Mouse (Mus musculus) pancreas, adult 10 weeks (tissue): ENCODE results near the gene Ska2. TPM values are rescaled to one million over a fixed set of nuclear protein-coding genes. Genes with fewer than 3 reads are reported as not detected.

Experiments
- polyA plus RNA-seq: library from polyadenylated mRNA; stranded (reverse); fragments of 350-450 nt; fragmentation: Illumina TruSeq; extraction: RNeasy Lipid Tissue Mini Kit (QIAGEN cat#74804); gene quantifications from one replicate; pipeline ENCODE4 v1.2.3, GENCODE M21; 2015; ENCODE audit warnings: low read depth, low replicate concordance; ENCODE audit not compliant: insufficient read depth

Gene Ska2
- 3.9 TPM for polyA plus RNA-seq

GRCm38 (mm10) chr11:87108755-87109518, at the start of gene Ska2:
TSS of gene Ska2 (plus strand) at chr11:87109234.

GRCm38 (mm10) chr11:87073866-87074440, 35.1 kb upstream of the Ska2 start, which contains the start of gene Gdpd1:
TSS of gene Gdpd1 (minus strand) at chr11:87074062.

GRCm38 (mm10) chr11:87086290-87086984, 22.6 kb upstream of the Ska2 start, which contains the start of gene Smg8:
TSS of gene Smg8 (minus strand) at chr11:87086774.

GRCm38 (mm10) chr11:87108409-87108754, 652 bp upstream of the Ska2 start, which contains the start of gene Prr11:
TSS of gene Prr11 (minus strand) at chr11:87108708.

GRCm38 (mm10) chr11:87126824-87127816, 18.1 kb downstream of the Ska2 start, which contains the start of gene Trim37:
TSS of gene Trim37 (plus strand) at chr11:87127077.

Other genes with a start within 250 kb of the Ska2 start
- 5.9 TPM for gene Ypel2, start 115.5 kb upstream of the Ska2 start, polyA plus RNA-seq
- gene Gdpd1, start 35.2 kb upstream of the Ska2 start, polyA plus RNA-seq = 2.6 TPM
- gene Smg8, start 22.5 kb upstream of the Ska2 start, polyA plus RNA-seq = 1.9 TPM
- not detected for gene Prr11, start 526 bp upstream of the Ska2 start, polyA plus RNA-seq
- gene Trim37, start 17.8 kb downstream of the Ska2 start, polyA plus RNA-seq = 2.8 TPM
- gene Ppm1e, start 249.8 kb downstream of the Ska2 start, polyA plus RNA-seq = 0.24 TPM